Mouse (Mus musculus) induced T-regulatory cell, adult 2 months (primary cell): Measurements from ENCODE around the gene Spo11.

ENCODE experiments used
- DNase-seq: peaks from one replicate; pipeline ENCODE4 v3.0.0-alpha.2; 2012; ENCODE audit warnings: low read depth

Spo11 gene

GRCm38 (mm10) chr2:172977409-172978130 lies at the start of gene Spo11:
Spo11 (plus strand) TSS chr2:172977700.
- peak; percentile 90 for DNase-seq

DNA sequence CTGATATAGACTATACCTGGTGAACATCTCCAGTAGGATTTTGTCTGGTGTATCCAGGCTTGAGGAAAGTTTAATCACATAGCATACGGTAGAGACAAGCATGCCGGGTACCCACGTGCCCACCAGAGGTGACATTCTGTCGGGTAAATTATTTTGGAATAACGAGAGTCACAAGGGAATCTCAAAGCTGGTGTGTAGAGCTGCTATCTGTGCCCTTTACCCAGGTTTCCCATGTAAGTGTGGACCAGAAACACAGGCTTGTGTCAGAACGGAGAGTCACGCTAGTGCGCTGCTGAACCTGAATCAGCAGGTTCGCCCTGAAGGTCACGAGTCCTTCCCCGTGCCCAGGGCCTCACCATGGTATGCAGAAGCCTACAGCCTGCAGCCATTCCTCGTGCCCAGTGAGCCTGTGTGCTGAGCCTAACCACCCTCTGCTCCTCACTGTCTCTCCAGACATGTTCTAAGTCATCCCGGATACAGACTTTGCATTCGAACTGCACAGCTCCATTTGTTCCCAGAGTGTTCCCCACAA lies 47.5 kb upstream of the Spo11 start:
- no peak for DNase-seq

- no peak for DNase-seq
These were observed 46.2 kb upstream of the Spo11 start for GRCm38 (mm10) chr2:172931137-172931898.

- peak; percentile 43 for DNase-seq
These were observed 43.7 kb upstream of the Spo11 start for GRCm38 (mm10) chr2:172933631-172934419.

DNA sequence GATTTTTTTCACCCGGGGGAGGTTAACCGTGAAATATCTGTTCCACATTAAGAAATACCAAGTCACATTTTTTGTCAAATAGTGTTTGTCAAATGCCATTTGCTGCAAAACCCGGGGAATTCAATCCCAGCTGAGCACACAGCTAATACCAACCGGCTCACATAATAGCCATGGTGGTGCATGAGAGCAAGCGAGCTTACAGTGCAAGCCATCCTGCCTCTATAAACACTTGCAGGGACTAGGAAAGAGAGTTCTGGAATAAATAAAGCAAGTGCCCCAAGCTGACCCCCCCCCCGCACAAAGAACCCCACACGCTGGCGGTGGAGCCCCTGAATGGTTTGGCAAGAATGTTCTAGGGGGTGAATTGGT lies 43.1 kb upstream of the Spo11 start:
- no peak for DNase-seq

DNA sequence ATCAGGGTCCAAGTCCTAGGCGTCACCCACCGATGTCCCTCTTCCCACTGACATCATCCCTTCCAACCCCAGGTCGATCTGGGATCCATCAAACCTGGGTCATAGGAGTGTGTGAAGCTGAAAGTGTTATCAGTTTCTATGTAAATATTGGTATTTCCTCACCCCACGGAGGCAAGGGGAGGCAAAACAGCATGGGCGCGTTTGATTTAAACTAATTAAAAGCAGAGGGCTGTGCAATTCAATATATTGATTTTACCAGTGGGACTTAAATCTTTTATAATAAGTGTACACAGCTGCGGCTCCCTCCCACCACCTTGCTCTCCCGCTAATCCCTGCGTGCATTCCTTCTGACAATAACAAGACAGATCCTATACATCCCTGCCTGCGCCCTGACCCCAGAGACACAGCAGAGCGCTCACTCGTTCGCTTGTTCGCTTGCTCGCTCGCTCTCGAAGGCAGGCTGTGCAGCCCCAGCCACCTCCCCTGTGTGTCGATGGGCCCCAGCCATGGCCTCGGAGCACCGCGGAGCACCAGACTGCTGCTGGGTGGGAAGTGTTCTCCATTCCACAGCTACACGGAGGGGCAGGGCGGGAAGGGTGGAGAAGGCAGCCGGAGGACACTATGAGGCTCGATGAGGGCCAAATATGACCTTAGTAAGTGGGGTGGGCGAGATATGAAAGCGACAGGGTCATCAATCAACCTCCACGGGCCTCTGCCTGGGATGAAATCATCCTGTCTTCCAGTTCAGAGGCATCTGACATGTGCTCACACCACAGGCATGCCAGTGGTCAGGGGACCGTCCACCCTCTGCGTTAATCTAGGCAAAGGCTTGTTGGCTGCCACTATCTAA lies 42.4 kb upstream of the Spo11 start:
- no peak for DNase-seq

- no peak for DNase-seq
These were observed 41.5 kb upstream of the Spo11 start for GRCm38 (mm10) chr2:172935776-172936562.

DNA sequence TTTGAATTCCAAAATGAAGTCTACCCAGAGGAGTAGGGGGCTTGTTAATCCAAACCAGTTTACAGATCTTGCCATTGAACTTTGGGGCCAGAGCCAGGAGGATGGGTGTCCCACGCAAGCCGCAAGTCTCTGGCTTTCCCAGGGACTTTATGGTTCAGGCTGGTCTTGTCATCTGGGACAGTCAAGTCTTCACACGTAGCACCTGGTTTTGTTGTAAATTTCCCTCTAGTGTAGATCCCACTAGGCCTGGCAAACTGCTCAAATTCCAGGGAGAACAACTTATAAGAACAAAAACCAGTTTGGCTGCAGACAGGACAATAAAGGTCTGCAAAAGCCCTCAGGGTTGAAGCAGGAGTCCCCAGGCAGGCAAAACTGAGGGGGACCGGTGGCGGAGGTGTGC lies 40.7 kb upstream of the Spo11 start:
- no peak for DNase-seq

DNA sequence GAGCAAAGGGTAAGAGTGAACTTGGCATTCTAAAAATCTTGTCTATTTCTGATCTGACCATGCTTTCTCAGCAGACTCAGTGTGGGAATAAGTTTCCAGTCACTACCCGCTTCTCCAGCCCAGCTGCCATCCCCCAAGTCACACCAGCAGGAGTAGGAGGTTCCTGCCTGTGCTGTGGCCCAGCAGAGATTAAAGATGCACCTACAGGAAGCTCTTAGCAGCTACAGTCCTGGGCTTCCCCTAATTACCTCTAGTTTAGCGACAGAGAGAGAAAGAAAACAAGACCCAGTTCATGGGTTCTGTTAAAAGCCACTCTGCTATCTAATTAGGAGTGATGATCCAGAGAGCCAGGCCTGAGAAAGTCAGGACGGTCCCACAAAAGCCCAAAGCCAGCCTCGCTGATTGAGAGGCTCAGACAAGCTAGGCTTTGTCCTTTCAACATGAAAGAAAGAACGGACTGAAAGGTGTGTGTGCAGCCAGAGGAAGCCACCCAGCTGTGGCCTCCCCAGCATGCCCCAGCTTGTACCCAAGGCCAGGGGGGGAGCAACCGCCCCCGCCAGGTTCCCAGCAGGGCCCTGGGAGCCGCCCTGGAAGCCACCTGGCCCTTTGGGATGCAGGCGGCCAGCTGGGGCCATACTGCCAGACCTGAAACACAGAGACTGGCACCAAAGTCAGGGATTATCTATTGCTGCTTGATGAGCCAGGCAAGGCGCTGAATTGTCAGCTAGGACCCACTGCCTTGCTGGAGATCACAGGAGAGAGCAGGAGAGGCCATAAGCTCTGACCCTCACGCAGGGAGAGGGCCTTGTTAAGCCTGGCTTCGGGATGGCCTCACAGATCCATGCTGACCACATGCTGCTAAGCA lies 39.9 kb upstream of the Spo11 start:
- DNase-seq: peak; percentile 77

DNA sequence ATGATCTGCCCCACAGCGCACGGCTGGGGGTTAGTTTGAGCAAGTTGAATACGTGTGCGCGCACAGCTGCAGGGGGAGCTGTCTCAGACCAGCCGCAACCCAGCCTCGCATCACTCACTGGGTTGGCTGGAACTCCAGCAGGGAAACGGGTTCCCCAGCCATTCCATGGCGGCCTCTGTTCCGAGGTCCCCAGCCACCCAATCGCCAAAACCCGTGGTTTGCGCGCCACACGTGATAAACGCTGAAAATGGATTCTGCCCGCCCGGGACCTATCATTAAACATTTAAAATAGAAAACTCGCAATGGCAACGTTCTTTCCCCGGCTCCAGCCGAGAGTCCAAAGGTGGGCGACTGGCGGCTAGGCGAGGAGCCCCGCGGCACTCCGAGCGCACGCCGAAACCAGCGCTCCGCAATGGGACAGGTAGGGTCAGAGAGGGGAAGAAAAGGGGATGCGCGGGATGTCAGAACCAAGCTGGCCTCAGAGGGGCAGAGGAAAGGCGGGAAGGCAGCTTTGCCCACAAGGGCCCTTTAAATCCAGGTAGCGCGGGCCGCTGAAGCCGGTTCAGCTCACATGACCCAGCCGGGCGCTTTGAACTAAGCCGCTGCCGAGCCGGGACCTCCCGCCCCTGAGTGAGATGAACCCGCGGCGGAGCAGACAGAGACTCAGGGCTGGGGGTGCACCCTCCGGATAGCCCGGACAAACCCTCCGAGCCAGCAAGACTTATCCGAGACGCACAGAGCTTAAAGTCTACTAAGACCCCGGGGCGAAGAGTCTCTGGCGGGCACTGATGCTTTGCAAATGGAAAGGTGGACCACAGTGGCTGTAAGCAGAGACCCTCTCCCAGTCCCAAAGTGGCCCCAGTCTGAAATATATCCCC lies 38.5 kb upstream of the Spo11 start:
- peak; percentile 61 for DNase-seq

DNA sequence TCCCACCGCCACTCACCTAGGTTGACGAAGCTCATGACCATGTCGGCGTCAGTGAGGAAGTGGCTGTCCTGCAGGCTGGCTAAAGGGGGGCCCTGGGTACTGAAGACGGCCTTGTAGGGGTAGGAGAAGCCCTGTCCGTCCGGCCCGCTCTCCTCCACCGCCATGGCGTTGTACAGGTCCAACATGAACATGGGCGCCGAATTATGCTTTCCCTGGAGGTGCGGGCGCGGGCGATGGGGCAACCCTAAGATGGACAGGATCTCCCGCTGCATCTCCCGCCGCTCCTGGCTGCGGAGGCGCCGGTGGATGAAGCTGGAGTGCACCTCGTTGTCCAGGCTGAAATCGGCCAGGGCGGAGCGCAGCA lies 37.9 kb upstream of the Spo11 start:
- no peak for DNase-seq

- DNase-seq: peak; percentile 89
These were observed 37.3 kb upstream of the Spo11 start, which contains the start of gene Bmp7 for GRCm38 (mm10) chr2:172940003-172940798. Bmp7 (minus strand) TSS chr2:172940321.

- no peak for DNase-seq
These were observed 36.7 kb upstream of the Spo11 start for GRCm38 (mm10) chr2:172940799-172941163.

GRCm38 (mm10) chr2:172949051-172949450 lies 28.4 kb upstream of the Spo11 start:
- peak; percentile 53 for DNase-seq

DNA sequence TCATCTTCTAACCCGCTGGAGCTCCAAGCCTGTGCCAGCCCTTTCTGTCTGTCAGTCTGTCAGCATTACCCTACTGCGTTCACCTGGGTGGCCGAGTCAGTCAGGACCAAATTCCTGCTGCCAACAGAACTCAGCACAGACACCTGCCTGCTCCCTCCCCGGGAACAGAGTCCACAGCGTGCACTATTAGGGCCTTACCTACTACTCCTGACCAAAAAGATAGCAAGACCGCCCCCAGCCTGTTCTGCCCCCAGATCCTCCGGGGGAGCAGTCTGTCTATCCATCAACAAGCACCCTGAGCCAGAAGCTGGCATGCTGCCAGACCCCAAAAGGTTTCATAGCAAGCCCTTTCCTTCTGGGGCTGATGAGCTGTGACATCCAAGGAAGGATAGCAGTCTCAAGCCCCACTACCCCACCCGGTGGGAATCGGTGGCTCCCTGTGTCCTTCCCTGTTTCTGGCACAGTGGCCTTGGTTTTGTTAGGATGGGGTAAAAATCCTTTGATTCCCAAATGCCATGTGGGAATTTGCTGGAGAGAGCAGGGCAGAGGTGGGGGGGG lies 27.3 kb upstream of the Spo11 start:
- no peak for DNase-seq

GRCm38 (mm10) chr2:172950722-172951121 lies 26.8 kb upstream of the Spo11 start:
- DNase-seq: no peak

- DNase-seq: peak; percentile 38
These were observed 25.5 kb upstream of the Spo11 start for GRCm38 (mm10) chr2:172951976-172952375.

GRCm38 (mm10) chr2:172958579-172958978 lies 18.9 kb upstream of the Spo11 start:
- DNase-seq: no peak
